Mouse (Mus musculus) CH12.LX (cell line): ENCODE measurements around the gene Itga9. TPM values are rescaled to one million over a fixed set of nuclear protein-coding genes. Genes with fewer than 3 reads are reported as not detected.

ENCODE experiments used
- DNase-seq: peaks from one replicate; pipeline ENCODE4 v3.0.0-alpha.2; 2013; ENCODE audit errors: extremely low read depth
- H3K27ac ChIP-seq: 2 replicates; pipeline ENCODE4 v1.5.1; 2012; ENCODE audit warnings: low read depth, mild to moderate bottlenecking, control low read depth, moderate library complexity; ENCODE audit not compliant: insufficient read depth
- H3K27me3 ChIP-seq: replicated peaks from 2 replicates; pipeline ENCODE3; 2012; ENCODE audit warnings: inconsistent platforms
- H3K36me3 ChIP-seq, 2 experiments: replicated peaks in 1 of 2; 2 replicates each; pipeline versions ENCODE3 to v1.6.1; 2012; ENCODE audit warnings: inconsistent platforms in 1 of 2, low read length in 1 of 2, mild to moderate bottlenecking in 1 of 2, mixed read lengths in 1 of 2, moderate library complexity in 1 of 2; ENCODE audit not compliant: control insufficient read depth in 1 of 2, insufficient read depth in 1 of 2
- H3K4me1 ChIP-seq, 2 experiments: 2 replicates each; pipeline ENCODE4 v1.6.1; 2012; ENCODE audit warnings: inconsistent platforms in 1 of 2, moderate library complexity in 1 of 2; ENCODE audit not compliant: insufficient read depth in 2 of 2, control insufficient read depth in 1 of 2
- H3K4me2 ChIP-seq: 2 replicates; pipeline ENCODE4 v1.6.1; 2012; ENCODE audit warnings: low read depth, mild to moderate bottlenecking, control low read depth; ENCODE audit not compliant: poor library complexity, insufficient read depth, severe bottlenecking
- H3K4me3 ChIP-seq, 3 experiments: fragments of 150-350 bp in 1 of 3; sonication (generic) in 1 of 3; replicated peaks in 1 of 3; 2 replicates each; pipeline versions ENCODE3 to v1.5.1; 2011 to 2012; ENCODE audit warnings: low read depth in 2 of 3, low read length in 2 of 3, mild to moderate bottlenecking in 2 of 3, moderate library complexity in 2 of 3, control low read depth in 1 of 3, improper control_type of control experiment in 1 of 3, inconsistent platforms in 1 of 3, mixed read lengths in 1 of 3; ENCODE audit not compliant: poor library complexity in 1 of 3
- H3K79me2 ChIP-seq: replicated peaks from 2 replicates; pipeline ENCODE4 v1.6.1; 2012; ENCODE audit warnings: mild to moderate bottlenecking, moderate library complexity; ENCODE audit not compliant: control insufficient read depth, poor library complexity, insufficient read depth, severe bottlenecking; ENCODE audit errors: extremely low read depth
- H3K9ac ChIP-seq: 2 replicates; pipeline ENCODE4 v1.6.1; 2012; ENCODE audit warnings: low read depth, mild to moderate bottlenecking, control low read depth, moderate library complexity; ENCODE audit not compliant: insufficient read depth
- H3K9me3 ChIP-seq: replicated peaks from 2 replicates; pipeline ENCODE3; 2012; ENCODE audit warnings: low read length, inconsistent platforms, mixed read lengths
- BHLHE40 ChIP-seq: IDR thresholded peaks from 2 replicates; pipeline ENCODE4 v1.6.1; 2011; ENCODE audit warnings: mild to moderate bottlenecking, low read depth, low read length, improper control_type of control experiment
- CHD1 ChIP-seq: IDR thresholded peaks from 2 replicates; pipeline ENCODE4 v1.6.1; 2012; ENCODE audit warnings: low read depth, low read length, improper control_type of control experiment, inconsistent platforms
- CTCF ChIP-seq, 2 experiments: IDR thresholded peaks in 1 of 2; conservative IDR thresholded peaks in 1 of 2; 2 replicates each; pipeline ENCODE4 v1.5.1; 2011 to 2012; ENCODE audit warnings: low read depth in 2 of 2, low read length in 2 of 2, improper control_type of control experiment in 1 of 2, inconsistent platforms in 1 of 2, mild to moderate bottlenecking in 1 of 2, moderate library complexity in 1 of 2
- E2F4 ChIP-seq: IDR thresholded peaks from 2 replicates; pipeline ENCODE4 v1.6.1; 2011; ENCODE audit warnings: low read depth, low read length, improper control_type of control experiment; ENCODE audit not compliant: insufficient replicate concordance
- ELF1 ChIP-seq: IDR thresholded peaks from 2 replicates; pipeline ENCODE4 v1.6.1; 2014; ENCODE audit warnings: low read depth, mild to moderate bottlenecking, inconsistent platforms, low read length, improper control_type of control experiment
- IRF4 ChIP-seq: IDR thresholded peaks from 2 replicates; pipeline ENCODE4 v1.6.1; 2014; ENCODE audit warnings: low read depth, mild to moderate bottlenecking, inconsistent platforms, low read length, improper control_type of control experiment
- JUND ChIP-seq: conservative IDR thresholded peaks from 2 replicates; pipeline ENCODE4 v1.6.1; 2011; ENCODE audit warnings: low read depth, low read length, improper control_type of control experiment
- KAT2A ChIP-seq: IDR thresholded peaks from 2 replicates; pipeline ENCODE4 v1.6.1; 2012; ENCODE audit warnings: low read length, improper control_type of control experiment, inconsistent platforms; ENCODE audit not compliant: insufficient replicate concordance
- MAFK ChIP-seq: IDR thresholded peaks from 2 replicates; pipeline ENCODE4 v1.6.1; 2011; ENCODE audit warnings: low read length, improper control_type of control experiment; ENCODE audit not compliant: insufficient replicate concordance
- MAX ChIP-seq: IDR thresholded peaks from 2 replicates; pipeline ENCODE4 v1.6.1; 2011; ENCODE audit warnings: low read length, improper control_type of control experiment
- MAZ ChIP-seq: IDR thresholded peaks from 2 replicates; pipeline ENCODE4 v1.6.1; 2012; ENCODE audit warnings: low read depth, mild to moderate bottlenecking, inconsistent platforms, low read length, improper control_type of control experiment, moderate library complexity
- MEF2A ChIP-seq: IDR thresholded peaks from 2 replicates; pipeline ENCODE4 v1.6.1; 2014; ENCODE audit warnings: low read depth, mild to moderate bottlenecking, inconsistent platforms, low read length, improper control_type of control experiment, borderline replicate concordance
- MXI1 ChIP-seq: IDR thresholded peaks from 2 replicates; pipeline ENCODE4 v1.6.1; 2011; ENCODE audit warnings: mild to moderate bottlenecking, low read depth, low read length, improper control_type of control experiment
- MYC ChIP-seq: IDR thresholded peaks from 2 replicates; pipeline ENCODE4 v1.6.1; 2011; ENCODE audit warnings: low read depth, mild to moderate bottlenecking, improper control_type of control experiment, low read length
- NELFE ChIP-seq: IDR thresholded peaks from 2 replicates; pipeline ENCODE4 v1.6.1; 2011; ENCODE audit warnings: low read depth, low read length, improper control_type of control experiment
- NRF1 ChIP-seq: IDR thresholded peaks from 2 replicates; pipeline ENCODE4 v1.6.1; 2014; ENCODE audit warnings: low read depth, mild to moderate bottlenecking, inconsistent platforms, low read length, improper control_type of control experiment, moderate library complexity
- PAX5 ChIP-seq: IDR thresholded peaks from 2 replicates; pipeline ENCODE4 v1.6.1; 2012; ENCODE audit warnings: low read length, inconsistent platforms, mixed read lengths
- POLR2AphosphoS2 ChIP-seq: IDR thresholded peaks from 2 replicates; pipeline ENCODE4 v1.6.1; 2011; ENCODE audit warnings: low read depth, low read length, improper control_type of control experiment
- RAD21 ChIP-seq: IDR thresholded peaks from 2 replicates; pipeline ENCODE4 v1.6.1; 2011; ENCODE audit warnings: low read depth, mild to moderate bottlenecking, low read length, improper control_type of control experiment, moderate library complexity
- RCOR1 ChIP-seq: conservative IDR thresholded peaks from 2 replicates; pipeline ENCODE4 v1.6.1; 2012; ENCODE audit warnings: low read depth, mild to moderate bottlenecking, inconsistent platforms, low read length, improper control_type of control experiment
- SIN3A ChIP-seq: IDR thresholded peaks from 2 replicates; pipeline ENCODE4 v1.6.1; 2012; ENCODE audit warnings: low read length, improper control_type of control experiment, inconsistent platforms
- SMC3 ChIP-seq: IDR thresholded peaks from 2 replicates; pipeline ENCODE4 v1.6.1; 2011; ENCODE audit warnings: low read depth, low read length, improper control_type of control experiment
- TBP ChIP-seq: conservative IDR thresholded peaks from 2 replicates; pipeline ENCODE4 v1.6.1; 2011; ENCODE audit warnings: low read depth, low read length, improper control_type of control experiment
- TCF12 ChIP-seq: IDR thresholded peaks from 2 replicates; pipeline ENCODE4 v1.6.1; 2014; ENCODE audit warnings: low read depth, mild to moderate bottlenecking, inconsistent platforms, low read length, improper control_type of control experiment
- UBTF ChIP-seq: IDR thresholded peaks from 2 replicates; pipeline ENCODE4 v1.6.1; 2012; ENCODE audit warnings: low read depth, mild to moderate bottlenecking, inconsistent platforms, low read length, improper control_type of control experiment, moderate library complexity
- ZC3H11A ChIP-seq: IDR thresholded peaks from 2 replicates; pipeline ENCODE4 v1.6.1; 2012; ENCODE audit warnings: low read depth, mild to moderate bottlenecking, inconsistent platforms, low read length, improper control_type of control experiment
- ZKSCAN1 ChIP-seq: IDR thresholded peaks from 2 replicates; pipeline ENCODE4 v1.6.1; 2012; ENCODE audit warnings: low read depth, inconsistent platforms, low read length, improper control_type of control experiment, borderline replicate concordance
- dilution Hi-C: fragments of 300-500 bp; cut with MboI; formaldehyde crosslinking; loops from 2 replicates; pipeline ENCODE4 v1.14.3; 2020; ENCODE audit warnings: low sequenced_read_pairs; ENCODE audit not compliant: extremely low pct_unique_long_range_greater_than_20kb, extremely low pct_ligation_motif_present
- in situ Hi-C: fragments of 300-500 bp; cut with MboI; formaldehyde crosslinking; loops from 3 replicates; pipeline ENCODE4 v1.14.3; 2019; ENCODE audit warnings: low sequenced_read_pairs, low pct_ligation_motif_present, low pct_unique_long_range_greater_than_20kb, mixed read lengths
- polyA plus RNA-seq: library from polyadenylated mRNA; unstranded; fragments of >175 nt; gene quantifications from 2 replicates; pipeline ENCODE4 v1.2.1, GENCODE M21; 2012; ENCODE audit warnings: low read depth; ENCODE audit not compliant: insufficient read length
- total RNA-seq, 2 experiments: library from RNA; depleted of rRNA; stranded (reverse); fragments of 300-350 nt in 1 of 2; fragments of >200 nt in 1 of 2; gene quantifications; 2 replicates each; pipeline ENCODE4 v1.2.3; 2012 to 2014

The Itga9 gene
- total and polyA plus RNA-seq, 3 experiments = 0.19 TPM; not detected in 2

DNA sequence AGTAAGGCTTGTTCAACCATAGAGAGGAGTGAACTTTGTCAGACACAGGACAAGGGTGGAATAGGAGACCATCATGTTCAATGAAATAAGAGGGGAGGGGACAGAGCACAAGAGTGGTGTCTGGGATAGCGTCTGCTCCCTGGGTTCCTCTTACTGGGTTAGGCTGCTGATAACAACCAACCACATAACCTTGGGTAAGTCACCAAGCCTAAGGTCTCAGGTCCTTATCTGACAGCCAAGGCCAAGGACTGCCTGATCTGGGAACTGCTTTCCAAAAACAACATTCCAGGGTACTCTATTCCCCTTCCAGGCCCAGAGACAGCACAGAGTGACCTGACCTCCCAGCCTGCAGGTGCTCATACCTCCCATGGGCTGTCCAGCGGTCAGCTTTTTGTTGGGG, 260.5 kb downstream of the Itga9 start:
- TF ChIP-seq POLR2AphosphoS2 = no peak
- TF ChIP-seq TCF12 = no peak
- no peak for TF ChIP-seq MAX
- Histone ChIP-seq H3K4me2 (no peak overlapping the region), H3K9ac (no peak overlapping the region), H3K36me3 (no peaks in the 10 kb centered on the region), H3K4me3 (no peak overlapping the region), H3K9me3 (peaks cover 3% of the 10 kb centered on the region), H3K79me2 (no peaks in the 10 kb centered on the region), H3K27ac (no peak overlapping the region), H3K4me1 (peaks cover 0 to 8% of the 10 kb centered on the region in 2 experiments; a peak in 2 of 4 replicates), H3K27me3 (peaks cover 29% of the 10 kb centered on the region)
- dilution Hi-C loops = no loop called here
- DNase-seq = no peak
- in situ Hi-C loops = no loop called here

DNA sequence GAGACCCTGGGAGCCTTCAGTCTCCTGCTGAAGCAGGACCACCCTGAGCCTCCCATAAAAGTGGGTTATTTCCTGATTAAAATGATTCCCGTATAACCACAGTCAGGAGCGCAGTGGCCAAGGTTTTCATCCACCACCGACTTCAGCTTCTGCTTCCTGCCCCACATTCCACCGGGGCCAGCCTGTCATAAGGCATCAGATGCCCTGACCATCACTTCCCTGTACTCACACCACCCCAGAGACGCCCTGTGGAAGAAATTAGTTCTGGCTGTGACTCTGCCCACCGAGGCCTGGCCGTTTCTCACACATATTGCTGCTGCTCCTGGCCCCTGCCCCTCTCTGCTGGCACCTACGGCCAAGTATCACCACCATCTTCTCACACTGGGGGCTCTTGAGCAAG, 261.4 kb downstream of the Itga9 start:
- H3K9me3 ChIP-seq = peaks cover 3% of the 10 kb centered on the region
- TF ChIP-seq BHLHE40 (no peak), ZC3H11A (no peak), MAZ (no peak), SMC3 (no peak), PAX5 (no peak), MXI1 (no peak), E2F4 (no peak), NRF1 (no peak), RCOR1 (no peak)
- H3K4me1 ChIP-seq = peaks cover 0 to 8% of the 10 kb centered on the region in 2 experiments; a peak in 2 of 4 replicates
- in situ Hi-C loops (no loop called here), dilution Hi-C loops (no loop called here)
- H3K79me2 ChIP-seq = no peaks in the 10 kb centered on the region
- H3K27ac ChIP-seq = no peak overlapping the region
- H3K9ac ChIP-seq = no peak overlapping the region
- no peak overlapping the region for H3K4me3 ChIP-seq
- H3K4me2 ChIP-seq = no peak overlapping the region
- DNase-seq = no peak
- no peaks in the 10 kb centered on the region for H3K36me3 ChIP-seq
- peaks cover 29% of the 10 kb centered on the region for H3K27me3 ChIP-seq

DNA sequence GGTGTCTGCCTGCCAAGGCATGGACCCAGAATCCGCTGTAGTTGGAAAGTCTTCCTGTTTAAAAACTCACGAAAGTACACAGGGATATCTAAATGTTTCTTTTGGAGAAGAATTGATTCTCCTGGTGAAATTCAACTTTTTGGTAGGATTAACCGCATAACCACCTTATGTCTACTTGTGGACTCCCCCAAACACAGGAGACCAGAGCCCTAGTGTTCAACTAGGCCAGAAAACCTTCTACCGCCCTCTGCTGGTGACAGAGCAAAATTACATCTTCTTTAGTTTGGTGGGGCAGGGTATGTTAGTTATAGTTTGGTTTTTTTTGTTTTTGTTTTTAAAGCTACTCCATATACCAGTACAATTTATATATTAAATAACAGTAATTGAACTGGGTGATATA, 264.6 kb downstream of the Itga9 start:
- dilution Hi-C loops (no loop called here), in situ Hi-C loops (no loop called here)
- H3K4me3 ChIP-seq = no peak overlapping the region
- no peak overlapping the region for H3K27ac ChIP-seq
- H3K4me1 ChIP-seq = peaks cover 0 to 12% of the 10 kb centered on the region in 2 experiments; a peak in 2 of 4 replicates
- no peak overlapping the region for H3K4me2 ChIP-seq
- DNase-seq = peak; percentile 45
- no peaks in the 10 kb centered on the region for H3K36me3 ChIP-seq
- peaks cover 17% of the 10 kb centered on the region for H3K27me3 ChIP-seq
- no peak overlapping the region for H3K9ac ChIP-seq
- H3K79me2 ChIP-seq = no peaks in the 10 kb centered on the region
- H3K9me3 ChIP-seq = peaks cover 3% of the 10 kb centered on the region
- TF ChIP-seq NELFE (no peak), IRF4 (no peak), NRF1 (no peak), CHD1 (no peak), ZKSCAN1 (no peak), SIN3A (no peak), TBP (no peak), MAFK (no peak), ELF1 (no peak), MYC (no peak), JUND (no peak), MEF2A (no peak), SMC3 (peak; percentile 53), UBTF (no peak), PAX5 (no peak), MXI1 (no peak), RAD21 (peak; percentile 55), POLR2AphosphoS2 (no peak), CTCF (conservative IDR thresholded peaks at IDR 0.05 in 1 of 2, IDR thresholded peaks at IDR 0.05 in 1 of 2; ENCODE audit: low read depth in 2 of 2, low read length in 2 of 2) (peak; percentile 68 to 83), KAT2A (no peak)
